Mouse (Mus musculus) neural tube, embryonic 13.5 days (tissue): Measurements from ENCODE around the gene Hepacam. TPM values are rescaled to one million over a fixed set of nuclear protein-coding genes. Genes with fewer than 3 reads are reported as not detected.

Source experiments
- ATAC-seq: fragments of 200-750 bp; cut with Nextera tagmentation; 2 replicates; pipeline ENCODE4 v1.8.0; 2017; ENCODE audit warnings: low read depth, mild to moderate bottlenecking, moderate TSS enrichment, moderate library complexity
- H3K27ac ChIP-seq: fragments of 300-500 bp; sonication (generic); replicated peaks from 2 replicates; pipeline ENCODE4 v1.5.1; 2015; ENCODE audit warnings: moderate library complexity, mild to moderate bottlenecking, inconsistent platforms
- H3K27me3 ChIP-seq: fragments of 300-500 bp; sonication (generic); 2 replicates; pipeline ENCODE4 v1.6.1; 2015; ENCODE audit warnings: mild to moderate bottlenecking, inconsistent platforms
- H3K36me3 ChIP-seq: fragments of 300-500 bp; sonication (generic); 2 replicates; pipeline ENCODE4 v1.6.1; 2015; ENCODE audit warnings: mild to moderate bottlenecking, inconsistent platforms
- H3K4me1 ChIP-seq: fragments of 300-500 bp; sonication (generic); replicated peaks from 2 replicates; pipeline ENCODE4 v1.6.1; 2015; ENCODE audit warnings: inconsistent platforms
- H3K4me2 ChIP-seq: fragments of 300-500 bp; sonication (generic); 2 replicates; pipeline ENCODE4 v1.6.1; 2015; ENCODE audit warnings: inconsistent platforms, mild to moderate bottlenecking, moderate library complexity
- H3K4me3 ChIP-seq: fragments of 300-500 bp; sonication (generic); 2 replicates; pipeline ENCODE4 v1.5.1; 2015; ENCODE audit warnings: mild to moderate bottlenecking, inconsistent platforms
- H3K9ac ChIP-seq: fragments of 300-500 bp; sonication (generic); 2 replicates; pipeline ENCODE4 v1.6.1; 2015; ENCODE audit warnings: moderate library complexity, mild to moderate bottlenecking, inconsistent platforms
- H3K9me3 ChIP-seq: fragments of 300-500 bp; sonication (generic); 2 replicates; pipeline ENCODE4 v1.6.1; 2016; ENCODE audit warnings: inconsistent platforms
- WGBS: fragments of 180-500 bp; shearing (Covaris S2); methylation state at CpG from one replicate; pipeline ENCODE4 v1.1.7; 2015; 5-methylcytosine and 5-hydroxymethylcytosine counted together
- polyA plus RNA-seq: library from polyadenylated mRNA; unstranded; fragments of >200 nt; fragmentation: Nextera tagmentation; extraction: Ambion mirVana; gene quantifications from 2 replicates; pipeline ENCODE4 v1.2.1, GENCODE M21; 2015

Hepacam gene
- polyA plus RNA-seq, 1 experiment from 2014 or later = 6.9 TPM

DNA sequence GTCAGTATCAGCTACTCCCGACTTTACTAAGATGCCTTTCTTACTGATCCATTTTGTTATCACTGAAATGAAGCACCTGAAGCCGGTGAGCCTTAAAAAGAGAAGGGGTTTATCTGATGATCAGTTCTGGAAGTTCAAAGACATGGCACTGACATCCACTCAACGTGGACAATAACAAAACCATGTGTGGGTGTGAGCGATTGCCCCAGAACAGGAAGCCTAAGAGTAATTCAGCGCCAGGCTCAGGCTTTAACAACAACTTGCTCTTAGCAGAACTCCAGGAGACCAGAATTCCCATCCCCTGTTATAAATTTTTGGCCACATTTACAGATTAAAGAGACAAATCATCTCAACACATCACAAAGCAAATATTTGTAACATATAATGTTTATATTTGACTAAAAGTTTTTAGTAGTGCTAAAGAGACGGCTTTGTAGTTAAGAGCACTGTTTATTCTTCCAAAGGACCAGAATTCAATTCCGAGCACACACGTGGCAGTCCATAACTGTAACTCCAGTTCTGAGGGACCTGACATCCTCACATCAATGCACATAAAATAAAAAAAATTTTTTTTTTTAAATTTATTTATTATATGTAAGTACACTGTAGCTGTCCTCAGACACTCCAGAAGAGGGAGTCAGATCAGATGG, 26.5 kb downstream of the Hepacam start:
- H3K36me3 ChIP-seq = no peaks in the 10 kb centered on the region
- no peak overlapping the region for H3K27ac ChIP-seq
- H3K9me3 ChIP-seq = no peaks in the 10 kb centered on the region
- no peak overlapping the region for H3K4me2 ChIP-seq
- H3K4me3 ChIP-seq = no peak overlapping the region
- WGBS = 75% methylated on average over 8 of the region's 8 CpGs
- H3K4me1 ChIP-seq = no peaks in the 10 kb centered on the region
- H3K27me3 ChIP-seq = no peaks in the 10 kb centered on the region
- no peak for ATAC-seq
- H3K9ac ChIP-seq = no peak overlapping the region

DNA sequence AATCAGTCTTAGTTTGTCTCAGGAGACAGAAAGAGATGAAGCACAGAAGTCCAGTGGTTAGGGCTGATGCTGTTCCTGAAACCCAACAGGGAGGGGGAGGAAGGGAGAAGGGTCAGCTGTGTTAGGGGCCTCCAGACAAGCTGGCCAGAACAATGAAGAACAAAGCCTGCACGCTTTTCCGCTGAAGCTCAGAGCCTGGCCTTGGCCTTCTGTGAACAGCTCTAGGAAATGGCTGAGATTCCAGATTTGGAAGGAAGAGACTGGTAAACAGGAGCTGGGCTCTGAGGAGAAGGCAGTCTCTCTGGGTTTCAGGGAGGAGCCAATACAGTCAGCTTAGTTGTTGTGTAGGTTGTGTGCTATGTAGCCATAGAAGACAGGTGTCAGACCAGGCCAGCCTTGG, 33.4 kb downstream of the Hepacam start:
- H3K27ac ChIP-seq = no peak overlapping the region
- H3K4me3 ChIP-seq = no peak overlapping the region
- H3K9ac ChIP-seq = no peak overlapping the region
- WGBS = 70% methylated on average over 2 of the region's 2 CpGs
- H3K4me2 ChIP-seq = no peak overlapping the region
- no peak for ATAC-seq
- H3K9me3 ChIP-seq = no peaks in the 10 kb centered on the region
- no peaks in the 10 kb centered on the region for H3K27me3 ChIP-seq
- no peaks in the 10 kb centered on the region for H3K4me1 ChIP-seq
- H3K36me3 ChIP-seq = no peaks in the 10 kb centered on the region

DNA sequence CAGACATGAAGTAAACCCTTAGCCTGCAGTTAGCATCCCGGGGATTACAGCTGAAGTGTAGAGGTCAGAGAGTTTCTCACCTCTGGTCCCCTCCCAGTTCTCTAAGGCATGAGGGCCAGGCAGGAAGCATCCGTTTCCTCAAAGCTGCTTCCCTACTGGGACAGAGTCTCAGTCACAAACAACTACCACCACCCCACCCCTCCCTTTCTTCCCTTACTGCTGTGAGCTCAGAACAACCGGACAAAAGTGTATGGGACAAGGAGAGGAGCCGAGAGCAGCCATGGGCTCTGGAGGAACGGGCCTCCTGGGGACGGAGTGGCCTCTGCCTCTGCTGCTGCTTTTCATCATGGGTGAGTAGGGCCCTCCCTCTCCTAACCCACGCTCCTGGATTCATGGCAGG, 34.7 kb downstream of the Hepacam start, which contains the start of gene Robo4:
Robo4 (plus strand) TSS at position 96 of the 400 bp plus-strand sequence.
- peak within 1 kb of the TSS; percentile 15 for H3K4me3 ChIP-seq
- ATAC-seq = no peak

DNA sequence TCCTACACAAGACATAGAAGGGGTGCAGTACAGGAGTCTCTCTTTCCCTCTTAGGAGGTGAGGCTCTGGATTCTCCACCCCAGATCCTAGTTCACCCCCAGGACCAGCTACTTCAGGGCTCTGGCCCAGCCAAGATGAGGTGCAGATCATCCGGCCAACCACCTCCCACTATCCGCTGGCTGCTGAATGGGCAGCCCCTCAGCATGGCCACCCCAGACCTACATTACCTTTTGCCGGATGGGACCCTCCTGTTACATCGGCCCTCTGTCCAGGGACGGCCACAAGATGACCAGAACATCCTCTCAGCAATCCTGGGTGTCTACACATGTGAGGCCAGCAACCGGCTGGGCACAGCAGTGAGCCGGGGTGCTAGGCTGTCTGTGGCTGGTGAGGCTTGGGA, 35.4 kb downstream of the Hepacam start:
- Histone ChIP-seq H3K9me3 (no peaks in the 10 kb centered on the region), H3K36me3 (no peaks in the 10 kb centered on the region), H3K4me3 (peak overlapping the region; percentile 15), H3K27me3 (no peaks in the 10 kb centered on the region), H3K4me1 (peaks cover 3% of the 10 kb centered on the region), H3K27ac (no peak overlapping the region), H3K4me2 (no peak overlapping the region), H3K9ac (no peak overlapping the region)
- ATAC-seq = no peak
- 90% methylated on average over 7 of the region's 7 CpGs for WGBS

More for the DNA sequence above, 34.7 kb downstream of the Hepacam start, which contains the start of gene Robo4:
- no peaks in the 10 kb centered on the region for H3K4me1 ChIP-seq
- H3K27me3 ChIP-seq = no peaks in the 10 kb centered on the region
- H3K27ac ChIP-seq = no peak within 1 kb of the TSS; the same call in 1 of the 2 replicates
- WGBS = 23% methylated on average over 7 of the region's 7 CpGs
- H3K36me3 ChIP-seq = no peaks in the 10 kb centered on the region
- H3K4me2 ChIP-seq = no peak within 1 kb of the TSS
- H3K9me3 ChIP-seq = no peaks in the 10 kb centered on the region
- no peak within 1 kb of the TSS for H3K9ac ChIP-seq

DNA sequence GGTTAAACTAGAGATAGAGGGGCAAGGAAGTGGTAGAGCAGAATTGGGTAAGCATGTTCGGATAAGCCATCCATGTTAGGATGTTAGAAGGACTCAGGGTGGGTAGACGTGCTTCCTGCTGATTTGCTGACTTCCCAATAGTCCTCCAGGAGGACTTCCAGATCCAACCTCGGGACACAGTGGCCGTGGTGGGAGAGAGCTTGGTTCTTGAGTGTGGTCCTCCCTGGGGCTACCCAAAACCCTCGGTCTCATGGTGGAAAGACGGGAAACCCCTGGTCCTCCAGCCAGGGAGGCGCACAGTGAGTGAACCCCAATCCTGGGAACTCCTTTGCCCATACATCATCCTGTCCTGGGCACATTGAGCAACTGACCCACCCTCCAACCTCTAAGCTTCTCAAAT, 35.9 kb downstream of the Hepacam start:
- Histone ChIP-seq H3K27ac (no peak overlapping the region), H3K4me1 (peaks cover 8% of the 10 kb centered on the region), H3K9ac (no peak overlapping the region), H3K4me3 (peak overlapping the region; percentile 15; the same call in 1 of the 2 replicates), H3K9me3 (no peaks in the 10 kb centered on the region), H3K36me3 (no peaks in the 10 kb centered on the region), H3K4me2 (0 out of 2 replicates have a peak overlapping the region, but pooled peaks have one; percentile 18), H3K27me3 (no peaks in the 10 kb centered on the region)
- ATAC-seq = no peak
- WGBS = 87% methylated on average over 7 of the region's 7 CpGs

DNA sequence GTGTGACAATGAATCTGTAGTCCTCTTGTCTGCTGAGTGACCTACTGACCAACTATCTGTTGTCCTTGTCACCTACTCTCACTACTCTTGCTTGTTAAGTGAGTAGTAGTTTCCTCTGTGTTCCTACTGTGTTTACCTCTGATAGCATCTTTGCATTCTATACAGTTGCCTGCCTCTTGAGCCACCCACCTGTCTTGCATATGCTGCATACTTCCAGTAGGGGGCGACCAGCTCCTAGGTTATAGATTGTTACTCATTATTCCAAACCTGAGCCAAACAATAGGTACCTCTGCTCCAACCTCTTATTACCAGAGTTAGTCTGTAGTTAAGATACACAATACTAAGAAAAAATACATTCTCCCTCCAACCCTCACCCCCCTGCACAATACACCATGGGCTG, 39.2 kb downstream of the Hepacam start:
- Histone ChIP-seq H3K27ac (no peak overlapping the region), H3K4me2 (no peak overlapping the region), H3K36me3 (no peaks in the 10 kb centered on the region), H3K4me3 (no peak overlapping the region), H3K4me1 (peaks cover 17% of the 10 kb centered on the region), H3K27me3 (no peaks in the 10 kb centered on the region), H3K9me3 (no peaks in the 10 kb centered on the region), H3K9ac (no peak overlapping the region)
- WGBS = 3% methylated on average over 1 of the region's 1 CpGs
- ATAC-seq = peak; percentile 21

DNA sequence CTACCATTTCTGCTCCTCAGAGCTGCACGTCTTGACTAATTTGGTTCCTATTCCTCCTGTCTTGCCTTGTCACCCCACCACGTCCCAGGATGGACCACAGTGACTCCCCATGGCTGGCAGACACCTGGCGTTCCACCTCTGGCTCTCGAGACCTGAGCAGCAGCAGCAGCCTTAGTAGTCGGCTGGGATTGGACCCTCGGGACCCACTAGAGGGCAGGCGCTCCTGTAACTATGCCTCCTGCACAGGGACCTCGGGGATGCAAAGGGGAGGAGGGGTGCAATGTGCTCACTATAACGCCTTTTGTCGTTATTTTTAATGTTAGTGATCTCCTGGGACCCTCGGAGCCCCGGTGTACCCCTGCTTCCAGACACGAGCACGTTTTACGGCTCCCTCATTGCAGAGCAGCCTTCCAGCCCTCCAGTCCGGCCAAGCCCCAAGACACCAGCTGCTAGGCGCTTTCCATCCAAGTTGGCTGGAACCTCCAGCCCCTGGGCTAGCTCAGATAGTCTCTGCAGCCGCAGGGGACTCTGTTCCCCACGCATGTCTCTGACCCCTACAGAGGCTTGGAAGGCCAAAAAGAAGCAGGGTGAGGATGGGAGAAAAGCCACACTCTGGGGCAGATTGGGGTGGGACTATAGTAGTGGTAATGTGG, 40.8 kb downstream of the Hepacam start:
- Histone ChIP-seq H3K4me2 (peak overlapping the region; percentile 45), H3K9ac (peak overlapping the region; percentile 38; the same call in 1 of the 2 replicates), H3K4me1 (peaks cover 17% of the 10 kb centered on the region), H3K9me3 (no peaks in the 10 kb centered on the region), H3K27ac (no peak overlapping the region), H3K4me3 (peak overlapping the region; percentile 18; the same call in 1 of the 2 replicates), H3K36me3 (no peaks in the 10 kb centered on the region), H3K27me3 (no peaks in the 10 kb centered on the region)
- WGBS = 10% methylated on average over 19 of the region's 19 CpGs
- peak; percentile 67; the same call in 1 of the 2 replicates for ATAC-seq

DNA sequence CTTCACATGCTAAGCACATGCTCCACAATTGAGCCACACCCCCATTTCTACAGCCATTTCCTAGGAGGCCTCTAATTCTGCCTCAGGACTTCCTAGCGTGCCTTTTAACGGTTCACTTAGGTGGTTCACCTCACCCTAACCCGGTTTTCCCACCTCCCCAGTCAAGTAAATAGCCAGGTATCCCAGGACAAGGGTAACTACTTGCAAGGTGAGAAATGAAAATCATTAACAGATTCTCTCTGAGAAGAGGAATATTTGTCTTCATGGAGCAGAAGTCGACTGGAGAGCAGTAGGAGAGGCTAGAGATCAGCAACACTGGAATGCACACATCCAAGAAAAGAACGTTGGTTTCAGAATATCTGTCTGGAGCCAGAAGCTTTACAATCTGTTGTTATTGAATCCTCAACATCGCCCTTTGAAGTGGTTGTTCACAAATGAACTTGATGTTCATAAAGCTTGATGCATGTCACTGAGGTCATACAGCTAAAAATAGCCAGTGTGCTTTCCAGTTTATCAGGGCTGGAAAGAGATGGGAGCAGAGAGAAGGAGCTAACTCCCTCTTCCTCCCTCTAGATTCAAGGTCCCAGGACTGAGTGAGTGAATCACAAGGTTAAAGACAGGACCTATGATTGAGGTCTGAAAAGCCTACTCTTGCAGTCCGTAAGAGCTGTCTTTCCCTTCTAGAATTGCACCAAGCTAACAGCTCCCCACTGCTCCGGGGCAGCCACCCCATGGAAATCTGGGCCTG, 42.7 kb downstream of the Hepacam start:
- Histone ChIP-seq H3K36me3 (no peaks in the 10 kb centered on the region), H3K9ac (no peak overlapping the region), H3K9me3 (no peaks in the 10 kb centered on the region), H3K4me3 (no peak overlapping the region), H3K4me2 (no peak overlapping the region), H3K27me3 (no peaks in the 10 kb centered on the region), H3K4me1 (peaks cover 17% of the 10 kb centered on the region), H3K27ac (no peak overlapping the region)
- no peak for ATAC-seq
- 77% methylated on average over 8 of the region's 8 CpGs for WGBS

DNA sequence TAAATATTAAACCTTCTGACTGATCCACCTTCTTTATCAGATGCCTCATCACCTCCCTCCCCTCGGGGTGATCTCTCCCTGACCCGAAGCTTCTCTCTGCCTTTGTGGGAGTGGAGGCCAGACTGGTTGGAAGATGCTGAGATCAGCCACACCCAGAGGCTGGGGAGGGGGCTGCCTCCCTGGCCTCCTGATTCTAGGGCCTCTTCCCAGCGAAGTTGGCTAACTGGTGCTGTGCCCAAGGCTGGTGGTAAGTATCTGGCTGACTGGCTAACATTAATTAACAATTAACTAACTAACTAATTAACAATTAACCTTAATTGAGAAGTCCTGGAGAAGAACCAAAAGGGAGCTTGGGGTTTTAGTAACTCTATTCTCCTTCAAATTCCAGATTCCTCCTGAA, 45.8 kb downstream of the Hepacam start:
- WGBS = 51% methylated on average over 3 of the region's 3 CpGs
- Histone ChIP-seq H3K9ac (no peak overlapping the region), H3K36me3 (no peaks in the 10 kb centered on the region), H3K27me3 (no peaks in the 10 kb centered on the region), H3K4me1 (peaks cover 10% of the 10 kb centered on the region), H3K4me3 (no peak overlapping the region), H3K4me2 (no peak overlapping the region), H3K9me3 (no peaks in the 10 kb centered on the region), H3K27ac (no peak overlapping the region)
- ATAC-seq = no peak

DNA sequence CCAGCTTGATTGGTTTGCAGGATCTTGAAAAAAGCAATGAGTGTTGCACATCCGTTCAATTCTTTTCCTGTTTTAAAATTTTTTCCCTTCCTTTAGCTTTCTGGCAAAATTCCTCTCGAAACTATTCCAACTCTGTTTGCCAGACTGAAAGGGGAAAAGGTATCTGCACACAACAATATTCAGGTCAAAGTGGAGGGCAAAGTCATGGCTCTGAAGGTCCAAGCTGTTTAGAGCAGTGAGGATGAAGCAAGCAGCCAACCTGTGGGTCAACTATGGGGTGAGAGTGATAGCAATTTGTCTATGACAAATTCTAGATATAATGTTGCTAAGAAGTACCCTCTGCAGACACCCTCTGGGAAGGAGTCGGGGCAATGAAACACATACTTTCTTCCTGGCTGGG, 47.5 kb downstream of the Hepacam start:
- WGBS = 86% methylated on average over 3 of the region's 3 CpGs
- Histone ChIP-seq H3K9ac (no peak overlapping the region), H3K4me1 (no peaks in the 10 kb centered on the region), H3K27me3 (0 out of 2 replicates have a peak, but pooled peaks cover 3% of the 10 kb centered on the region), H3K4me3 (no peak overlapping the region), H3K4me2 (no peak overlapping the region), H3K9me3 (no peaks in the 10 kb centered on the region), H3K27ac (no peak overlapping the region), H3K36me3 (no peaks in the 10 kb centered on the region)
- ATAC-seq = no peak

DNA sequence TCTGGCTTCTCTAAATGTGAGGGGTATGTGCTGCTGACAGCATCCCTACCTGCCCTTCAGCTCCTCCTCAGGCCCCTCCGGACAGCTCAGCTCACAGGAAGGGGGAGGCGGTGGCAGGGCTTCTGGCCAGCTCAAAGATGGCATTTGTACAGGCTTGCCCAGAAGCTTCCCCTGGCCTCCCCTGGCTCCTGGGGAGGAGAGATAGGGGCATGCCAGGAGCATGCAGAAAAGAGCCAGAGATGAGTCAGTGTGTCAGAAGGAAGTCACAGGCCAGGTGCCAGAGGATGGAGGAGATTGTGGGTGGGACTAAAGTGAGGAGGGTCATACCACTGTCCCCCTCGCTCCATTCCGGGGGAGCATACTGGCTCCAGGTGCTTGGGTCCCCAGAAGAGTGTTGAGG, 51.6 kb downstream of the Hepacam start:
- Histone ChIP-seq H3K27ac (no peak overlapping the region), H3K4me3 (no peak overlapping the region), H3K4me2 (no peak overlapping the region), H3K9ac (no peak overlapping the region), H3K9me3 (no peaks in the 10 kb centered on the region), H3K4me1 (peaks cover 11% of the 10 kb centered on the region), H3K27me3 (peaks cover 10% of the 10 kb centered on the region), H3K36me3 (no peaks in the 10 kb centered on the region)
- 83% methylated on average over 4 of the region's 4 CpGs for WGBS
- no peak for ATAC-seq

DNA sequence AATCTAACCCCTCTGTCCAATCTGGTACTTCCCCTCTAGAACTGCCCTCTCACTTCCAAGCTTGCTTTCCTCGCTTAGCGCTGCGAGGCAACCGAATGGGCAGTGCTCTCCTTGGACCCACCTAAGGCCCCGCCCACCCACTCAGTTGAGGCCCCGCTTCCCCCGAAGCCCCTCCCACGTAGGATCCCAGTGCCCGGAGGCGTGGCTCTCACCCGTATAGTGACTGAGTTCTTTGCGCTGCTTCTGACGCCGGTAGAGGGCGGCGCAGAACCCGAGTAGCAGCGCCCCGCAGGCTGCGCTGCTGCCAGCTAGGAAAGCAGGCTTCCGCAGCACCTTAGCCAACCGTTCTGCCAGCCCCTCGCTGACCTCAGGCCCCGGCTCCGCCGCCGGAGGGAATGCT, 53.5 kb downstream of the Hepacam start:
- H3K9ac ChIP-seq = peak overlapping the region; percentile 60
- peak; percentile 87 for ATAC-seq
- H3K4me1 ChIP-seq = peaks cover 11% of the 10 kb centered on the region
- WGBS = under 1% methylated on average over 27 of the region's 27 CpGs
- no peaks in the 10 kb centered on the region for H3K36me3 ChIP-seq
- no peaks in the 10 kb centered on the region for H3K9me3 ChIP-seq
- peak overlapping the region; percentile 59 for H3K4me2 ChIP-seq
- peak overlapping the region; percentile 31 for H3K4me3 ChIP-seq
- no peak overlapping the region for H3K27ac ChIP-seq
- peaks cover 25% of the 10 kb centered on the region for H3K27me3 ChIP-seq
